Mouse (Mus musculus) left cerebral cortex, adult 8-10 months (tissue): ENCODE measurements around the gene Gm379. TPM values are rescaled to one million over a fixed set of nuclear protein-coding genes. Genes with fewer than 3 reads are reported as not detected.

Experiments used
- DNase-seq, 2 experiments: peaks; one replicate each; pipeline ENCODE4 v3.0.0; 2022; ENCODE audit warnings: low spot score in 2 of 2
- total RNA-seq, 4 experiments: library from RNA; stranded (reverse); gene quantifications; 2 replicates each; pipeline ENCODE4 v1.2.4; 2022

Gm379 gene
- total RNA-seq, result not detected

GRCm38 (mm10) chrX:108664885-108665284 is at the start of gene Gm379:
Gm379 (minus strand) TSS chrX:108664891.
- DNase-seq, result no peak

GRCm38 (mm10) chrX:108704312-108704711 is 39.6 kb upstream of the Gm379 start:
- no peak for DNase-seq

- no peak for DNase-seq
Observed at GRCm38 (mm10) chrX:108668868-108669267, 4.2 kb upstream of the Gm379 start.

GRCm38 (mm10) chrX:108621991-108622390 is 42.7 kb downstream of the Gm379 start:
- no peak for DNase-seq

- DNase-seq, result no peak
Observed at GRCm38 (mm10) chrX:108620886-108621285, 43.8 kb downstream of the Gm379 start.

Other genes starting within 250 kb of the Gm379 start
- 10 to 100 TPM in 3 of 4 experiments, 1 to 10 TPM in 1; 10.0 to 11.5 (median 10.9) TPM for gene Brwd3, start 169.5 kb upstream of the Gm379 start, total RNA-seq